Mouse (Mus musculus): ENCODE measurements around the gene Ppp1r11. TPM values are rescaled to one million over a fixed set of nuclear protein-coding genes. Genes with fewer than 3 reads are reported as not detected.
"Not testable (repeated sequence)": the region's sequence is repeated elsewhere in the genome, so short reads cannot be mapped to it uniquely, and the experiment has no call there.

The Ppp1r11 gene
- polyA plus RNA-seq, 1 experiment from 2014 or later, result 130 TPM

GRCm38 (mm10) chr17:36990630-36991029, 39.1 kb upstream of the Ppp1r11 start:
- H3K4me3 ChIP-seq (ENCODE audit: low read depth, low read length); H3K9ac ChIP-seq (ENCODE audit: low read depth, low read length); ATAC-seq (ENCODE audit: low read depth); H3K27ac ChIP-seq (replicated peaks; ENCODE audit: low read depth, low read length); H3K4me2 ChIP-seq (ENCODE audit: low read depth, low read length); H3K36me3 ChIP-seq (ENCODE audit: control insufficient read depth, insufficient read depth, low read length); H3K9me3 ChIP-seq (ENCODE audit: control insufficient read depth, low read length); DNase-seq (ENCODE audit: low spot score); H3K4me1 ChIP-seq (ENCODE audit: control insufficient read depth, insufficient read depth, low read length): not testable (repeated sequence)
- WGBS, result 90% methylated on average over 6 of the region's 6 CpGs
- H3K27me3 ChIP-seq (replicated peaks; ENCODE audit: control insufficient read depth, insufficient read depth, low read length), result peaks cover 32% of the 10 kb centered on the region

- no peaks in the 10 kb centered on the region for H3K36me3 ChIP-seq (ENCODE audit: control insufficient read depth, insufficient read depth, low read length)
- WGBS, result 29% methylated on average over 5 of the region's 5 CpGs
- no peaks in the 10 kb centered on the region for H3K9me3 ChIP-seq (ENCODE audit: control insufficient read depth, low read length)
- H3K4me3 ChIP-seq (ENCODE audit: low read depth, low read length), result 0 out of 2 replicates have a peak within 1 kb of the TSS, but pooled peaks have one; percentile 10
- peaks cover 32% of the 10 kb centered on the region for H3K27me3 ChIP-seq (replicated peaks; ENCODE audit: control insufficient read depth, insufficient read depth, low read length)
- no peak for DNase-seq (ENCODE audit: low spot score)
- no peaks in the 10 kb centered on the region for H3K4me1 ChIP-seq (ENCODE audit: control insufficient read depth, insufficient read depth, low read length)
- no peak within 1 kb of the TSS for H3K27ac ChIP-seq (replicated peaks; ENCODE audit: low read depth, low read length)
- ATAC-seq (ENCODE audit: low read depth), result no peak
- no peak within 1 kb of the TSS for H3K9ac ChIP-seq (ENCODE audit: low read depth, low read length)
- H3K4me2 ChIP-seq (ENCODE audit: low read depth, low read length), result peak within 1 kb of the TSS; percentile 35
Observed at GRCm38 (mm10) chr17:36989437-36989836, 37.9 kb upstream of the Ppp1r11 start, which contains the start of gene H2-M5. Gene H2-M5 (minus strand): TSS chr17:36989537.

GRCm38 (mm10) chr17:36988475-36988874, 36.9 kb upstream of the Ppp1r11 start:
- 0 out of 2 replicates have a peak, but pooled peaks have one; percentile 6 for ATAC-seq (ENCODE audit: low read depth)
- Histone ChIP-seq H3K9ac (ENCODE audit: low read depth, low read length) (no peak overlapping the region), H3K27ac (replicated peaks; ENCODE audit: low read depth, low read length) (no peak overlapping the region), H3K27me3 (replicated peaks; ENCODE audit: control insufficient read depth, insufficient read depth, low read length) (peaks cover 32% of the 10 kb centered on the region), H3K4me2 (ENCODE audit: low read depth, low read length) (peak overlapping the region; percentile 35), H3K36me3 (ENCODE audit: control insufficient read depth, insufficient read depth, low read length) (no peaks in the 10 kb centered on the region), H3K9me3 (ENCODE audit: control insufficient read depth, low read length) (no peaks in the 10 kb centered on the region), H3K4me1 (ENCODE audit: control insufficient read depth, insufficient read depth, low read length) (no peaks in the 10 kb centered on the region), H3K4me3 (ENCODE audit: low read depth, low read length) (0 out of 2 replicates have a peak overlapping the region, but pooled peaks have one; percentile 10)
- 7% methylated on average over 24 of the region's 24 CpGs for WGBS
- no peak for DNase-seq (ENCODE audit: low spot score)

GRCm38 (mm10) chr17:36982253-36983155, 31.0 kb upstream of the Ppp1r11 start:
- no peak overlapping the region for H3K4me3 ChIP-seq (ENCODE audit: low read depth, low read length)
- no peaks in the 10 kb centered on the region for H3K9me3 ChIP-seq (ENCODE audit: control insufficient read depth, low read length)
- WGBS, result 39% methylated on average over 5 of the region's 5 CpGs
- H3K4me2 ChIP-seq (ENCODE audit: low read depth, low read length), result no peak overlapping the region
- ATAC-seq (ENCODE audit: low read depth) (no peak), DNase-seq (ENCODE audit: low spot score) (no peak)
- H3K9ac ChIP-seq (ENCODE audit: low read depth, low read length), result no peak overlapping the region
- H3K4me1 ChIP-seq (ENCODE audit: control insufficient read depth, insufficient read depth, low read length), result no peaks in the 10 kb centered on the region
- H3K27ac ChIP-seq (replicated peaks; ENCODE audit: low read depth, low read length), result no peak overlapping the region
- peaks cover 9% of the 10 kb centered on the region; the same call in 1 of the 2 replicates for H3K27me3 ChIP-seq (replicated peaks; ENCODE audit: control insufficient read depth, insufficient read depth, low read length)
- H3K36me3 ChIP-seq (ENCODE audit: control insufficient read depth, insufficient read depth, low read length), result no peaks in the 10 kb centered on the region

- no peak overlapping the region for H3K9ac ChIP-seq (ENCODE audit: low read depth, low read length)
- DNase-seq (ENCODE audit: low spot score) (no peak), ATAC-seq (ENCODE audit: low read depth) (no peak)
- no peaks in the 10 kb centered on the region for H3K36me3 ChIP-seq (ENCODE audit: control insufficient read depth, insufficient read depth, low read length)
- H3K4me2 ChIP-seq (ENCODE audit: low read depth, low read length), result peak overlapping the region; percentile 38; the same call in 1 of the 2 replicates
- no peaks in the 10 kb centered on the region for H3K4me1 ChIP-seq (ENCODE audit: control insufficient read depth, insufficient read depth, low read length)
- WGBS, result 2% methylated on average over 4 of the region's 4 CpGs
- no peak overlapping the region for H3K4me3 ChIP-seq (ENCODE audit: low read depth, low read length)
- no peak overlapping the region for H3K27ac ChIP-seq (replicated peaks; ENCODE audit: low read depth, low read length)
- H3K9me3 ChIP-seq (ENCODE audit: control insufficient read depth, low read length), result no peaks in the 10 kb centered on the region
- H3K27me3 ChIP-seq (replicated peaks; ENCODE audit: control insufficient read depth, insufficient read depth, low read length), result 0 out of 2 replicates have a peak, but pooled peaks cover 4% of the 10 kb centered on the region
Observed at GRCm38 (mm10) chr17:36981845-36982244, 30.3 kb upstream of the Ppp1r11 start.

- no peak for ATAC-seq (ENCODE audit: low read depth)
- no peak for DNase-seq (ENCODE audit: low spot score)
- no peak within 1 kb of the TSS for H3K9ac ChIP-seq (ENCODE audit: low read depth, low read length)
- H3K9me3 ChIP-seq (ENCODE audit: control insufficient read depth, low read length), result no peaks in the 10 kb centered on the region
- no peak within 1 kb of the TSS; the same call in 1 of the 2 replicates for H3K4me3 ChIP-seq (ENCODE audit: low read depth, low read length)
- WGBS, result 11% methylated on average over 18 of the region's 18 CpGs
- no peaks in the 10 kb centered on the region for H3K36me3 ChIP-seq (ENCODE audit: control insufficient read depth, insufficient read depth, low read length)
- 0 out of 2 replicates have a peak, but pooled peaks cover under 1% of the 10 kb centered on the region for H3K27me3 ChIP-seq (replicated peaks; ENCODE audit: control insufficient read depth, insufficient read depth, low read length)
- H3K4me1 ChIP-seq (ENCODE audit: control insufficient read depth, insufficient read depth, low read length), result no peaks in the 10 kb centered on the region
- H3K27ac ChIP-seq (replicated peaks; ENCODE audit: low read depth, low read length), result no peak within 1 kb of the TSS
- H3K4me2 ChIP-seq (ENCODE audit: low read depth, low read length), result peak within 1 kb of the TSS; percentile 38
Observed at GRCm38 (mm10) chr17:36981221-36981813, 29.8 kb upstream of the Ppp1r11 start, which contains the start of gene 2410137M14Rik. Gene 2410137M14Rik (minus strand): TSS chr17:36981237.

- H3K4me3 ChIP-seq (ENCODE audit: low read depth, low read length), result no peak overlapping the region
- no peak overlapping the region for H3K9ac ChIP-seq (ENCODE audit: low read depth, low read length)
- 44% methylated on average over 8 of the region's 8 CpGs for WGBS
- H3K27ac ChIP-seq (replicated peaks; ENCODE audit: low read depth, low read length), result no peak overlapping the region
- no peaks in the 10 kb centered on the region for H3K36me3 ChIP-seq (ENCODE audit: control insufficient read depth, insufficient read depth, low read length)
- ATAC-seq (ENCODE audit: low read depth) (no peak), DNase-seq (ENCODE audit: low spot score) (no peak)
- H3K4me1 ChIP-seq (ENCODE audit: control insufficient read depth, insufficient read depth, low read length), result no peaks in the 10 kb centered on the region
- no peak overlapping the region for H3K4me2 ChIP-seq (ENCODE audit: low read depth, low read length)
- H3K9me3 ChIP-seq (ENCODE audit: control insufficient read depth, low read length), result no peaks in the 10 kb centered on the region
- H3K27me3 ChIP-seq (replicated peaks; ENCODE audit: control insufficient read depth, insufficient read depth, low read length), result no peaks in the 10 kb centered on the region
Observed at GRCm38 (mm10) chr17:36973271-36973787, 21.8 kb upstream of the Ppp1r11 start.

GRCm38 (mm10) chr17:36972791-36973190, 21.2 kb upstream of the Ppp1r11 start:
- H3K4me1 ChIP-seq (ENCODE audit: control insufficient read depth, insufficient read depth, low read length), result no peaks in the 10 kb centered on the region
- 77% methylated on average over 3 of the region's 3 CpGs for WGBS
- H3K36me3 ChIP-seq (ENCODE audit: control insufficient read depth, insufficient read depth, low read length), result no peaks in the 10 kb centered on the region
- ATAC-seq (ENCODE audit: low read depth), result no peak
- H3K9ac ChIP-seq (ENCODE audit: low read depth, low read length), result no peak overlapping the region
- no peak overlapping the region for H3K27ac ChIP-seq (replicated peaks; ENCODE audit: low read depth, low read length)
- no peak overlapping the region for H3K4me3 ChIP-seq (ENCODE audit: low read depth, low read length)
- H3K27me3 ChIP-seq (replicated peaks; ENCODE audit: control insufficient read depth, insufficient read depth, low read length), result no peaks in the 10 kb centered on the region
- no peak for DNase-seq (ENCODE audit: low spot score)
- H3K4me2 ChIP-seq (ENCODE audit: low read depth, low read length), result no peak overlapping the region
- H3K9me3 ChIP-seq (ENCODE audit: control insufficient read depth, low read length), result no peaks in the 10 kb centered on the region

Data from embryonic facial prominence, embryonic 14.5 days (tissue).